Mouse (Mus musculus) R1 (cell line): ENCODE measurements around the gene Gm45799.

Experiments used
- DNase-seq: peaks from one replicate; pipeline ENCODE4 v3.0.0-alpha.2; 2018; ENCODE audit warnings: low read depth, low spot score

The Gm45799 gene

DNA sequence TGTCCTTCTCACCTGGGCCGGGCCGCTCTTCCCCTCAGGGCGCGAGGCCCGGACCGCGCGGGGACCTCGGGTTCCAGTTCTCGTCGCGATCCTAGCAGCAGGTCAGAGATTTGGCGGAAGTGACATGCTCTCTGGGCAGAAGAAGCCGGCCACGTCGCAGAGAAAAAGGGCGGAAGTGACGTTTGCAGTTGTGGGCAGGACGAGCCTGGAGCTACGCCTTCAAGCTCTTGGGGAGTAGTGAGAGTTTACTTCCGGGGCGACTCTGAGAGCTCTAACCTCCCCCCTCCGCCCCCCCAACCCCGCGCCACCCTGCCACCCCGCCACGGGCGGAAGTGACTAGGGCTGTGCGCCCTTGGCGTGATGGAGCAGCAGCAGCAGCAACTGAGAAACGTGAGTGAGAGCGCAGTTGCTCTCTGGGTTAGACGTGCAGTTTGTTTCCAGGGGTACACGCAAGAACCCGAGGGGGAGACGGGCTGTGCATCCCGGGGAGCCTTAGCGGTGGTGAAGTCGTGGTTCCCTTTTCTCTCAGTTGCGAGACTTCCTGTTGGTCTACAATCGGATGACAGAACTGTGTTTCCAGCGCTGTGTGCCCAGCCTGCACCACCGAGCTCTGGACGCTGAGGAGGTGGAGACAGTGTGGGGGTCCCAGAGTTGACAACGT lies at the start of gene Gm45799, which contains the start of gene Arfip2:
TSS of gene Gm45799 (plus strand) at position 320 of the 661 bp plus-strand sequence.
TSS of gene Arfip2 (minus strand) at position 184 of the 661 bp plus-strand sequence.
- DNase-seq: peak; percentile 98

- peak; percentile 77 for DNase-seq
Measured at GRCm38 (mm10) chr7:105602860-105603623, 37.3 kb upstream of the Gm45799 start.

GRCm38 (mm10) chr7:105608467-105608866 lies 31.9 kb upstream of the Gm45799 start:
- DNase-seq: no peak

DNA sequence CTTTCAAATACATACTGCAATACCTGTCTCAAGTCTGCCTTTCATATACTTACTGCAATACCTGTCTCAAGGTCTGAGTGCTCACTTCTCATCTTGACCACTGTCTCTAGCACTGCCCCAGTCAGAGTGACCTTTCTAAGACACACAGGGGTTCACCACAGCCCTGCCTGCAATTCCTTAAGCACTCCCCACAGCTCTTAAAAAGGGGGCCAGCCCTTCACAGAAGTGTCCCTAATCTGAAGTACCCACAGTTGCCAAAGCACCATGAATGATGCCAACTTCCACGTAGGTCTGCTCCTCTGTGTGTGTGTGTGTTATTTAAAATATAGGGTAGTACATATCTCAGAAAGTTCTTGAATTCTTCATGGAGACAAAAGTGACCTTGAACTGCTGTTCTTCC lies 28.6 kb upstream of the Gm45799 start:
- DNase-seq: no peak

DNA sequence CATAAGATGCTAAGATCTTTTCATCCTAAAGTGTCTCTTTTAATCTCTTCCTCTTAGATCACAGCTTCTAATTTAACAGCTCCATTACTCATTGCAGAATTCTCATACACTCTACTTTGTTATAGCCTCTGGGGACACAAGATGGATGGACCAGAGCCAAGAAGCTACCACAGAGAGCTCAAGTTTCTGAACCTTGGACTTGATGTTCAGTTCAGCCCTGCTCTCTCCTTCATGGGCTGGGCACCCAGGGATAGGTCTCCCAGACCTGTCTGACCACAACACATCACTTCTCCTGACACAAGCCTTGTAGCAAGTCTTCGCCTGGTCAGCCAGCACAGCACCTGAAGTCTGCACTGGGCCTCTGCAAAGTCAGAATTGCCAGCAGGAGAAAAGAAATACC lies 26.0 kb upstream of the Gm45799 start:
- DNase-seq: no peak

GRCm38 (mm10) chr7:105615720-105616119 lies 24.6 kb upstream of the Gm45799 start:
- DNase-seq: no peak

- no peak for DNase-seq
Measured at GRCm38 (mm10) chr7:105616561-105616960, 23.8 kb upstream of the Gm45799 start.

GRCm38 (mm10) chr7:105617810-105618209 lies 22.5 kb upstream of the Gm45799 start:
- DNase-seq: peak; percentile 26

DNA sequence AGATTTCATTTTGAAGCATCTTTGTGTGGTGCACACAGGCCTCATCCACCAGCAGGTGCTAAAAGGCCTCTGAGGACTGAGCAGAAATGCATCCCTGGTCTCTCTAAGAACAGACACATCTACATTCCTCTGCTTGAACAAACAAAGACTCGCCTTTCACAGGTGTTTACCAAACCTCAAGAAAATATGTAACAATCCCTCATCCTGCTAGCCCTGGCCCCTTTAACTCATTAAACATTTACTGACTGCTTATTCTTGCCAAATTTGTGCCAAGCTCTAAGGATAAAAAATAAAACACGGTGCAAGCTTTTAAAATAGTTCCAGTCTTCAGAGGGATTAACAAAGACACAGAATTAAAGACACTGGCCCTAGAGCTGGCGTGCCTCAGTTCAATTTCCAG lies 20.7 kb upstream of the Gm45799 start:
- no peak for DNase-seq

- DNase-seq: no peak
Measured at GRCm38 (mm10) chr7:105621053-105621452, 19.3 kb upstream of the Gm45799 start.

- DNase-seq: peak; percentile 61
Measured at GRCm38 (mm10) chr7:105621646-105622292, 18.6 kb upstream of the Gm45799 start.

GRCm38 (mm10) chr7:105625397-105625796 lies 15.0 kb upstream of the Gm45799 start:
- DNase-seq: no peak

GRCm38 (mm10) chr7:105628633-105629032 lies 11.7 kb upstream of the Gm45799 start:
- DNase-seq: no peak

- DNase-seq: no peak
Measured at GRCm38 (mm10) chr7:105632551-105632972, 7.8 kb upstream of the Gm45799 start.

DNA sequence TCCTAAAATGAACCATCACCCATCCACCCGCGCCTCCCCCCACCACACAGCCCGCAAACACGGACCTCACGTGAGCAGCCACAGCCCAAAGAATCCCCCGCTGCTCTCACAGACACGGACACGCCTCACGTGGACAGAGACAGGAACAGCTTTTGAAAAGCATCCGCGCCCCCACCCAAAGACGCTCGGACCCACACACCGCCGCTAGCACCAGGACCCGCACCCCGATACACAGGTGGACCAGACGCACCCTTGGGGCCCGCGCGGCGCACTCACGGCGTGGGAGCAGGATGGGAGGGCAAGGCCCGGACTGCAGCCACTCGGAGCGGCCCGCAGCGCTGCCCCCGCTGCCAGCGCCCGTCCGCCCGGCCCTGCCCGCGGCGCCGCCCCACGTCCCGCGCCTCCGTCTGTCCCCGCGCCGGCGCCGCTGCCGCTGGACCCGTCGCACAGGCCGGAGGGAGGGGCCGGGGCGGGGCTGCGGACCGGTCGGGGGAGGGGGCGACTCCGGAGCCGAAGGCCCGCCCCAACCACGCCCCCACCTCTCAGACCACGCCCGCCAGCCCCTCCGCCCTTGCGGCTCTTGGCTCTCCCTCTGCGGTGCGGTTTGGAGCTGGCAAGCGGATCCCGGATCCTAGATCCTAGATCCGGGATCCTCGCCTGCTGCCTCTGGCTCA lies 7.1 kb upstream of the Gm45799 start, which contains the start of gene Trim3:
TSS of gene Trim3 (minus strand) at position 445 of the 674 bp plus-strand sequence.
- DNase-seq: peak; percentile 81

DNA sequence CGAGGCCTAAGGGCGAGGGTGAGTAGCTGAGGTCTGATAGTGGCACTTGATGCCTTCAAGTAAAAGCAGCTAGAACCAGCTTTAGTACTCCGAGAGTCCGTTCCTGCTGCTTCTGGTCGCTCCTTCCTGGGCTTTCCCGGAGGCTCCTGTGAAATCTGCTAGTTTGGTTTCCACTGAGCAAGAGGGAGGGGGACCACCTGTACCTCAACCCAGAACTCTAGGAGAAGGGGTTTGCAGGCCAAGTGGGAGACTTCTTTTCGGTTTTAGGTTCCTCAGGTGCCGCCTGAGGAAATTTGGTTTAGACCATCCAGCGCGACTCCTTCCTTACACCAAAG lies 6.6 kb upstream of the Gm45799 start:
- DNase-seq: no peak

DNA sequence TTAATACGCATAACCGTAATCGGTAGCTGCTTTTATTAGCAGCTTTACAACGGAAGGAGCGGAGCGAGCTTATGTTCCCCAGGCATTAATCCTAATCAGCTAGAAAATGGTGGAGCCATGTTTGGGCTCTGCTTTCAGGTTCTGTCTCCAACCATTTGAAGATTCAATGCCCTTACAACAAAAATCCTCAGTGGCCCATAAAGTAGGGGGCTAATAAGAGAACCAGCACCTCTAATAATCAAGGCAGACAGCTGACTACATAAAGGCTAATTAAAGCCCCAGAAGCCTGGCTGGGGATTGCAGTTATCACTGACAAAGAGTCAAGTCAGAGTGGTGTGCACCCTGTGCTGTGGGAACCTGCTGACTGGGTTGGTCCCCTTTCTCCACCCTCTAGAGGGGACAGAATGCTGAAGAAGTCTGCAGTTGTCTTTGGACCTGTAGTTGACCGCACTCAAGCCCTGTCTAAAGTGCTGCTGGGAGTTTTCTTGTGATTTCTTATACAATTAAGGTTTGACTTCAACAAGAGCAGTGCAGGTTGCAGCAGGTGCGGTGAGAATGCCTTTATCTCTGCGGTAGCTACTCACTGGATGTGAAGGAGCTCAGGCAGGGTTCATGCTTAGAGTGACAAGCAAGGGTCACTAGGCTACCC lies 6.0 kb upstream of the Gm45799 start:
- no peak for DNase-seq

GRCm38 (mm10) chr7:105635726-105636125 lies 4.6 kb upstream of the Gm45799 start:
- DNase-seq: peak; percentile 37

GRCm38 (mm10) chr7:105638776-105639175 lies 1.6 kb upstream of the Gm45799 start:
- DNase-seq: no peak

- DNase-seq: no peak
Measured at GRCm38 (mm10) chr7:105639304-105639703, 1.0 kb upstream of the Gm45799 start.

- no peak for DNase-seq
Measured at GRCm38 (mm10) chr7:105639756-105640155, 596 bp upstream of the Gm45799 start, which contains the start of gene Timm10b. Gene Timm10b (plus strand): TSS chr7:105640056.
